Mouse (Mus musculus) olfactory bulb, adult 2 months (tissue): ENCODE measurements around the gene Xrcc3.

ENCODE experiments used
- CTCF ChIP-seq: fragments of 200-500 bp; IDR thresholded peaks from 2 replicates; pipeline ENCODE4 v1.5.1; 2012; ENCODE audit warnings: low read depth, mild to moderate bottlenecking, low read length, moderate library complexity; ENCODE audit not compliant: insufficient read depth
- POLR2A ChIP-seq: fragments of 200-500 bp; IDR thresholded peaks from 2 replicates; pipeline ENCODE4 v1.6.1; 2012; ENCODE audit warnings: mild to moderate bottlenecking, low read depth, low read length, moderate library complexity; ENCODE audit not compliant: insufficient read depth

GRCm38 (mm10) chr12:111848300-111848798 is 34.7 kb upstream of the Xrcc3 start:
- TF ChIP-seq CTCF (no peak), POLR2A (no peak)
